Mouse (Mus musculus) brain, embryonic 18.5 days (tissue): ENCODE results near the gene 1700088E04Rik.

Source experiments
- DNase-seq: peaks from one replicate; pipeline ENCODE4 v3.0.0-alpha.2; 2012; ENCODE audit warnings: low read depth, low spot score

1700088E04Rik gene

DNA sequence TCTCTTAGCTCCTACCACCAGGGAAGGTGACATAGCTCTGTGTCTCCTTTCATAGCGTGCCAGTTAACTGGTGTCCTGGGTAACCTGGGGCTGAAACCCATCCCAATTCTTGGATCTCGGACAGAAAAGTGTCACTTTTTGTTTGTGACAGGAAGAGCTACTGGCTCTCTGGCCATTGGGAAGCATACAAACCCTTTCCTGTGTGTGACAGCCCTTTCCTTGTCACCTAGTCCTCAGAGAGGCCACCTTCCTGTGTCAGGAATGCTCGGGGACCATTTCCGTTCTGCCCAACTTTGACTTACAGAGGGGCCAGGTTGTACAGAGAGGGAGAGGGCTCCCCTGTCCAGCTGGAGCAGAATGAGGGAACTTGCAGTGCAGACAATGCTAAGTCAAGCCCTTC lies 41.6 kb downstream of the 1700088E04Rik start:
- no peak for DNase-seq

DNA sequence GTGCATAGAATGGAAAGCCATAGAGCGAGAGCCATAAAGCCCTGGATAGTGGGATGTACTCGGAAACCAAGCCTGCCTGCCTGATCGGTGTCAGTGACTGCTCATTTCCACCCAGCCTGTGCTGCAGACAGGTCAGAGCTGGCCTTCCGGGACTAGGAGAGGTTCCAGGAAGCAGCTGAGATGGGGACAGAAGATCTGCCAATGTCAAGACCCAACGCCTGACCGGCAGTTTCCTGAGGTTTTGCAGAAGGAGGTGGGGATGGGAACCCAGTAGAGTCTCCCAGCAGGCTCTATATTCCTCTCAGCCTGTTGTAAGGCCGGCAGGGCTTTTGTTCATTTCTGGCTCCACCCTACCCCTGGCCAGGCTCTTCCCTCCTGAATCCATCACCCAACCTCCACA lies 42.2 kb downstream of the 1700088E04Rik start:
- no peak for DNase-seq

GRCm38 (mm10) chr15:79098220-79098619 lies 42.8 kb downstream of the 1700088E04Rik start:
- no peak for DNase-seq

DNA sequence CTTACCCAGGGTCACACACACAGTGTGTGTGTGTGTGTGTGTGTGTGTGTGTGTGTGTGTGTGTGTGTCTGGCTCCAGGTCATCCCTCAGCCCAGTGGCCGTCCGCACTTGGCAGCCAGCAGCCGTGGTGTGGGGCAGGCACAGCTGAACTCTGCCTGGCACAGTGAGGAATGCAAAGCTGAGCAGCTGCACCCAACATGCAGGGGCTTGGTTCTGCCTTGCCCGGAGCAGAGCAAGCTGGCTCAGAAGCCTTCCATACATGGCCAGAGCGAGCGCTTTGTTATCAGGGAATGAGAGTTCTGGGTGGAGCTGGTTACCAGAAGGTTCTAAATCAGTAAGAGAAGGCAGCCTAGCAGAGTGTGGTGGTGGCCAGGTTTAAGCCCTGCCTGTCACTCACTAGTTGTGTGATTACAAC lies 43.4 kb downstream of the 1700088E04Rik start:
- no peak for DNase-seq

GRCm38 (mm10) chr15:79097135-79097534 lies 43.9 kb downstream of the 1700088E04Rik start:
- DNase-seq, result no peak

DNA sequence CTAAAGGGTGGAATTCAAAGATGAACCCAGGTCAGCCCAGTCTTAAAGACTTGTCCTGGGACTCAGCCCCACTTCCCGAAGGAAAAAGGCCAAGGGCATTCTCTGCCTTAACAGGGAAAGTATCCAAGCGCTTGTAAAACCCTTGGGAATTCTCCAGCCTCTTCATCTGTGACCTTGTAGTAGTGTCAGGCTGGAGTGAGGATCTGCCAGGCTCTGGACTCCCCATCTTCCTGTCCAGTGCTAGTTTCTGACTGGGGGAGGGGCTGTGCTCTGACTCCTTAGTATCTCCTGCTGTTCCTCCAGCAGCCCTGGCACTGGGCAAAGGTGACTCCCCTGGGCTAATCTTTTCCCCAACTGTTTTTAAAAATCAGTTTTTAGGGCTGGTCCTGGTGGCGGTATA lies 44.5 kb downstream of the 1700088E04Rik start:
- DNase-seq, result no peak

DNA sequence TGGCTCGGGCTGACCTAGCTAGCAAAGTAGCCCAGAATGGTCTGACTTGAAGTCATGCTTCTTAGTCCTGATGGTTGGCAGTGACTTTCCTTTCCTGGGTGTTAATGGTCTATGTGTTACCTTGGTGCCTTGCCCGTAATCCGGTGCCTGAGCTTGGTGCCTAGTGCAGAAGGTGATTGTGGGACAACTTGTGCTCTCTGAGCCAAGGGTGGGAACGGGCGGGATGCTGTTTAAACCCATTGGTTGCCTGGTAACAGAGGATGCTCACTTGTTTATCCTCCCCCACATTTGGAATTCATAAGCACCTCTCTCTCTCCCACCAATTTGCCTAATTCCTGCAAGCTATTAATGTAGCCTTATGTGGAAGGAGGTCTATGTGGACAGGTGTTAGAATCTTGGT lies 45.6 kb downstream of the 1700088E04Rik start:
- no peak for DNase-seq

DNA sequence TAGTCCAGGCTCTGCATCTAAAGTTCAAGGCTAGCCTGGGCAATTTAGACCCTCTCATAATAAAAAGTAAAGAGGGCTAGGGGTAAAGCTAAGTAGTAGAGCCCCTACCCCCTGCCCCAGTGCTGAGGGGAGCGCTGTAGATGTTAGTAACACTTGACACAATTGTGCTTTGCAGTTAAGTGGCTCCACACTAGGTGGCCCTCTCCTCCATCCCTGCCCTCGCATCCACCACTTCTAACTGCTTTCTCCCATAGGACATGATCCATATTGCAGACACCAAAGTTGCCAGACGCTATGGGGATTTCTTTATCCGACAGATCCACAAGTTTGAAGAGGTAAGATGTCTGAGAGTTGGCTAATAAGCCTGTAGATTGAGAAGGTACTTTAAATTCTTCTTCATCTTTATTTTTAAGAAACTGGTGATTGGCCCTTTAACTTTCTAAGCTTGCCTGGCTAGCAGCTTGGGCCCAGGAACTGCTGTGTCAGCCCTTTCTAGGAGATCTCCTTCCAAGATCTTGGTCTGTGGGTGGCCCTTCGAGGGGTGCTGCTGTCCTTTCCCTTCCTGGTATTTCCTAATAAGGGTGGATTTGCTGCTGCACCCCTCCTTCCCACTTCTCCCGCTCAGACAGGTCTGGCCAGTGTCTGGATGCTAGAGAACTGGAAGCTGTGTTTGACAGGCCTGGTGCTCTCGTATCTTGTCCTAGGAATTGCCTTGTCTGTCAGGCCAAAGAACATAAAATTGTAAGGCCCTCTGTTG lies 47.8 kb downstream of the 1700088E04Rik start:
- no peak for DNase-seq

DNA sequence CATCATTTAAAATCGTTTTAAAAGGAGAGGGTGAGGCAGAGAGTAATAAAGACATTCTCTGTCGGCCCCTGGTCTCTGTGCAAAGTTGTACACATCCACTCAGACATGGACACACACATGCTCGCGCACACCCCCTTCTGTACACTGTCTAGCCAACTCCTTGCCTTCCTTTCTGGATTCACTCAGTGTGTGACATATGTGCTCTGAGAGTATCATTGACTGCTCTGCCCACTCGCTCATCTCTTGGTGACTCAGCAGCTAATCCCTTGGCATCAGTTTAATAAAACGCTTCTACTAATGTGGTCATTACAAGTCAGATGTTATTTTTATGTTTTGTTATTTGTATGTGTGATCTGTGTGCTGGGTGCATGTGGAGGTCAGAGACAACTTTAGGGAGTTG lies 48.8 kb downstream of the 1700088E04Rik start:
- DNase-seq, result no peak

DNA sequence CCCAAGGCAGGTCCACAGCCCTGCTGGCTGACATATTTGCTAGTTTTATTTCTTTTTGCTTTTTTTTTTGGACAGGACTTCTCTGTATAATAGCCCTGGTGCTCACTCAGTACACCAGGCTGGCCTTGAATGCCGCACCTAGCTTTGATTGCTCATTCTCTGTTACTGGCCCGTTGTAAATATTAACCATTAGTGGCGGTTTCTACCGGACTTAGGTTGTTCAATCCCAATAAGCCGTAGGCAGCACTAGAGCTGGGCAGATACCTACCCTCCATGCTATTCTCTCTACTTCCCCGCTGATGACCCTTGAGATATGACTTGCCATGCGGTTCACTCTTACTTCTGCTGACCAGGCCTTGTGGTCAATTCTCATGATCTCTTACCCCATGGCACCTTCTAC lies 61.5 kb downstream of the 1700088E04Rik start:
- no peak for DNase-seq
